8 mouse cellular contexts compared by ENCODE assay signal in genomic region chr7:63211641-63212083, GRCm38 (mm10). TPM values are rescaled to one million over a fixed set of nuclear protein-coding genes. Genes with fewer than 3 reads are reported as not detected.
DNase-seq lines count a peak whose midpoint lies in the region; ATAC-seq and TF ChIP-seq lines count a peak whose summit lies in the region.
"Had no signal": no experiment of that assay in that cellular context is flagged by ENCODE, and none has a peak within 500 bp of the region (broad histone marks: within the 10 kb centered on the region; RNA-seq: fewer than 3 reads in every experiment).

No protein-coding gene starts in this region.

- 3% methylated on average over 13 of the region's 13 CpGs for WGBS in embryonic facial prominence, embryonic 11.5 days
- WGBS in liver, embryonic 15.5 days (ENCODE audit: insufficient replicate concordance), result 3% methylated on average over 13 of the region's 13 CpGs

- peak overlapping the region; percentile 72 for H3K4me3 ChIP-seq in left cerebral cortex, adult 2 months
- peak overlapping the region; percentile 68 for H3K4me3 ChIP-seq in embryonic facial prominence, embryonic 11.5 days (ENCODE audit: low read depth, low read length)
- H3K4me3 ChIP-seq in liver, embryonic 15.5 days (replicated peaks), result peak overlapping the region; percentile 45
- H3K4me3 ChIP-seq: myocyte had no signal

- no peak for TF ChIP-seq CTCF in left cerebral cortex, adult 2 months (IDR thresholded peaks at IDR 0.05)

- peak overlapping the region; percentile 61 for H3K27ac ChIP-seq in left cerebral cortex, adult 2 months
- no peak overlapping the region for H3K27ac ChIP-seq in embryonic facial prominence, embryonic 11.5 days (replicated peaks; ENCODE audit: low read depth, low read length)
- H3K27ac ChIP-seq in liver, embryonic 15.5 days (replicated peaks), result no peak overlapping the region

- peak overlapping the region; percentile 87 for H3K4me2 ChIP-seq in embryonic facial prominence, embryonic 11.5 days (ENCODE audit: low read depth, low read length)
- H3K4me2 ChIP-seq in liver, embryonic 15.5 days, result peak overlapping the region; percentile 70

- intact Hi-C loops in left cerebral cortex, adult 2 months (cut with DNase I), result loop anchor here (1.0 to 5.0 kb wide), 3 partner anchors 111 to 288 kb away; partner anchors contain the start of gene Otud7a
- intact Hi-C loops in left cerebral cortex, postnatal 4 days (cut with DNase I), result loop anchor here (5.0 to 10.0 kb wide), 2 partner anchors 103 to 289 kb away; no protein-coding TSS in a partner anchor

- H3K9me3 ChIP-seq in embryonic facial prominence, embryonic 11.5 days (replicated peaks; ENCODE audit: control insufficient read depth, low read length), result no peaks in the 10 kb centered on the region
- H3K9me3 ChIP-seq in liver, embryonic 15.5 days (replicated peaks), result no peaks in the 10 kb centered on the region

- no peaks in the 10 kb centered on the region for H3K27me3 ChIP-seq in embryonic facial prominence, embryonic 11.5 days (ENCODE audit: control insufficient read depth, insufficient read depth, low read length)
- H3K27me3 ChIP-seq in liver, embryonic 15.5 days, result peaks cover 27% of the 10 kb centered on the region

- no peaks in the 10 kb centered on the region for H3K36me3 ChIP-seq in embryonic facial prominence, embryonic 11.5 days (replicated peaks; ENCODE audit: control insufficient read depth, insufficient read depth, low read depth, low read length)
- no peaks in the 10 kb centered on the region for H3K36me3 ChIP-seq in liver, embryonic 15.5 days (replicated peaks)

- ATAC-seq in embryonic facial prominence, embryonic 11.5 days (replicated peaks; ENCODE audit: insufficient number of reproducible peaks, low FRiP score, low TSS enrichment, low read depth), result no peak
- ATAC-seq in liver, embryonic 15.5 days (ENCODE audit: insufficient read depth), result no peak
- ATAC-seq in CD4-positive, CD25-positive, alpha-beta regulatory T cell, adult 4 months, result no peak

- peak overlapping the region; percentile 70 for H3K9ac ChIP-seq in embryonic facial prominence, embryonic 11.5 days (replicated peaks; ENCODE audit: low read length)
- no peak overlapping the region for H3K9ac ChIP-seq in liver, embryonic 15.5 days

- peak in 1 of 2 experiments; percentile 28 for DNase-seq in left cerebral cortex, adult 2 months (ENCODE audit: extremely low spot score in 1 of 2, low spot score in 2 of 2)
- no peak for DNase-seq in left cerebral cortex, postnatal 4 days
- peak; percentile 22 for DNase-seq in embryonic facial prominence, embryonic 11.5 days (ENCODE audit: low spot score)
- DNase-seq in frontal cortex, postnatal 10 days (ENCODE audit: low spot score in 2 of 2), result peak; percentile 8 to 14
- no peak for DNase-seq in urinary bladder, postnatal 4 days (ENCODE audit: low spot score in 2 of 2)

- H3K4me1 ChIP-seq in embryonic facial prominence, embryonic 11.5 days (ENCODE audit: control insufficient read depth, insufficient read depth, low read length), result no peaks in the 10 kb centered on the region
- no peaks in the 10 kb centered on the region for H3K4me1 ChIP-seq in liver, embryonic 15.5 days (replicated peaks)

RNA-seq across cellular contexts. Expression of gene Chrna7, which starts 0.7 kb away (rescaled TPM):
- 10 to 100 TPM; 24.0 to 24.6 TPM for total RNA-seq in left cerebral cortex, adult 2 months (2021)
- 10 to 100 TPM; 24.0 to 26.7 TPM for total RNA-seq in left cerebral cortex, postnatal 4 days (2021)
- polyA plus RNA-seq in embryonic facial prominence, embryonic 11.5 days (2014; fragmentation: Nextera tagmentation; extraction: Ambion mirVana), result 1.9 and 2.2 TPM in 2 replicates
- not detected in 2 replicates for polyA plus RNA-seq in liver, embryonic 15.5 days (2015; fragmentation: Nextera tagmentation; extraction: Ambion mirVana)
- not detected for polyA plus RNA-seq in CD4-positive, CD25-positive, alpha-beta regulatory T cell, adult 4 months (2017; shearing (Covaris generic))
- polyA plus RNA-seq: myocyte had no signal

Comparison
In these comparisons a context has a peak if more than half of its experiments do, and no peak if none do; other contexts are left out.
1. DNase-seq: peak in embryonic facial prominence, embryonic 11.5 days (single experiment) and frontal cortex, postnatal 10 days (2 of 2); none in left cerebral cortex, postnatal 4 days (single experiment) and urinary bladder, postnatal 4 days (0 of 2).
2. Peak in every context shown above with its lines, with median percentiles within 50 percentile points of each other: H3K4me3 ChIP-seq.